Mouse (Mus musculus): Measurements from ENCODE around the gene Smoc1. TPM values are rescaled to one million over a fixed set of nuclear protein-coding genes. Genes with fewer than 3 reads are reported as not detected.

Gene Smoc1
- polyA plus RNA-seq, 1 experiment from 2014 or later, result 27.8 TPM

- Histone ChIP-seq H3K9me3 (no peaks in the 10 kb centered on the region), H3K9ac (no peak overlapping the region), H3K4me2 (no peak overlapping the region), H3K4me1 (peaks cover 12% of the 10 kb centered on the region), H3K27me3 (replicated peaks) (no peaks in the 10 kb centered on the region), H3K36me3 (replicated peaks) (no peaks in the 10 kb centered on the region), H3K4me3 (no peak overlapping the region), H3K27ac (no peak overlapping the region)
- 45% methylated on average over 10 of the region's 10 CpGs for WGBS
- no peak for ATAC-seq (replicated peaks)
Measured at GRCm38 (mm10) chr12:81144201-81144600, 117.6 kb downstream of the Smoc1 start.

GRCm38 (mm10) chr12:81146417-81147180 is 120.0 kb downstream of the Smoc1 start:
- 0 out of 2 replicates have a peak overlapping the region, but pooled peaks have one; percentile 29 for H3K27ac ChIP-seq
- no peaks in the 10 kb centered on the region for H3K36me3 ChIP-seq (replicated peaks)
- H3K27me3 ChIP-seq (replicated peaks), result no peaks in the 10 kb centered on the region
- no peak overlapping the region for H3K9ac ChIP-seq
- no peak overlapping the region for H3K4me2 ChIP-seq
- no peaks in the 10 kb centered on the region for H3K9me3 ChIP-seq
- ATAC-seq (replicated peaks), result peak; percentile 73
- WGBS, result 15% methylated on average over 10 of the region's 10 CpGs
- peaks cover 5% of the 10 kb centered on the region for H3K4me1 ChIP-seq
- H3K4me3 ChIP-seq, result no peak overlapping the region

GRCm38 (mm10) chr12:81147956-81148355 is 121.3 kb downstream of the Smoc1 start:
- Histone ChIP-seq H3K4me1 (0 out of 2 replicates have a peak, but pooled peaks cover 2% of the 10 kb centered on the region), H3K4me3 (no peak overlapping the region), H3K36me3 (replicated peaks) (no peaks in the 10 kb centered on the region), H3K9ac (no peak overlapping the region), H3K27ac (no peak overlapping the region), H3K9me3 (no peaks in the 10 kb centered on the region), H3K27me3 (replicated peaks) (no peaks in the 10 kb centered on the region), H3K4me2 (no peak overlapping the region)
- 88% methylated on average over 6 of the region's 6 CpGs for WGBS
- ATAC-seq (replicated peaks), result no peak

GRCm38 (mm10) chr12:81150917-81151316 is 124.3 kb downstream of the Smoc1 start:
- Histone ChIP-seq H3K9me3 (no peaks in the 10 kb centered on the region), H3K4me3 (no peak overlapping the region), H3K27ac (no peak overlapping the region), H3K9ac (no peak overlapping the region), H3K27me3 (replicated peaks) (no peaks in the 10 kb centered on the region), H3K4me2 (no peak overlapping the region), H3K4me1 (0 out of 2 replicates have a peak, but pooled peaks cover 2% of the 10 kb centered on the region), H3K36me3 (replicated peaks) (no peaks in the 10 kb centered on the region)
- no peak for ATAC-seq (replicated peaks)
- WGBS, result 83% methylated on average over 5 of the region's 5 CpGs

- H3K36me3 ChIP-seq (replicated peaks), result no peaks in the 10 kb centered on the region
- H3K9ac ChIP-seq, result no peak overlapping the region
- no peak overlapping the region for H3K27ac ChIP-seq
- no peaks in the 10 kb centered on the region for H3K9me3 ChIP-seq
- no peak overlapping the region for H3K4me2 ChIP-seq
- no peak overlapping the region for H3K4me3 ChIP-seq
- no peak for ATAC-seq (replicated peaks)
- 67% methylated on average over 2 of the region's 2 CpGs for WGBS
- no peaks in the 10 kb centered on the region for H3K27me3 ChIP-seq (replicated peaks)
- no peaks in the 10 kb centered on the region for H3K4me1 ChIP-seq
Measured at GRCm38 (mm10) chr12:81152082-81152481, 125.5 kb downstream of the Smoc1 start.

GRCm38 (mm10) chr12:81155675-81156074 is 129.1 kb downstream of the Smoc1 start:
- WGBS, result 88% methylated on average over 6 of the region's 6 CpGs
- no peak overlapping the region for H3K27ac ChIP-seq
- no peak for ATAC-seq (replicated peaks)
- H3K4me1 ChIP-seq, result no peaks in the 10 kb centered on the region
- H3K36me3 ChIP-seq (replicated peaks), result no peaks in the 10 kb centered on the region
- H3K9me3 ChIP-seq, result no peaks in the 10 kb centered on the region
- H3K4me3 ChIP-seq, result no peak overlapping the region
- no peaks in the 10 kb centered on the region for H3K27me3 ChIP-seq (replicated peaks)
- H3K9ac ChIP-seq, result no peak overlapping the region
- no peak overlapping the region for H3K4me2 ChIP-seq

- Histone ChIP-seq H3K27ac (no peak overlapping the region), H3K27me3 (replicated peaks) (no peaks in the 10 kb centered on the region), H3K9me3 (no peaks in the 10 kb centered on the region), H3K36me3 (replicated peaks) (no peaks in the 10 kb centered on the region), H3K9ac (no peak overlapping the region), H3K4me3 (no peak overlapping the region), H3K4me1 (no peaks in the 10 kb centered on the region), H3K4me2 (no peak overlapping the region)
- WGBS, result 92% methylated on average over 8 of the region's 8 CpGs
- no peak for ATAC-seq (replicated peaks)
Measured at GRCm38 (mm10) chr12:81156841-81157240, 130.2 kb downstream of the Smoc1 start.

GRCm38 (mm10) chr12:81159947-81160346 is 133.3 kb downstream of the Smoc1 start:
- H3K27ac ChIP-seq, result no peak overlapping the region
- no peaks in the 10 kb centered on the region for H3K9me3 ChIP-seq
- no peak overlapping the region for H3K9ac ChIP-seq
- H3K4me3 ChIP-seq, result no peak overlapping the region
- H3K36me3 ChIP-seq (replicated peaks), result no peaks in the 10 kb centered on the region
- no peak overlapping the region for H3K4me2 ChIP-seq
- ATAC-seq (replicated peaks), result no peak
- 89% methylated on average over 2 of the region's 2 CpGs for WGBS
- H3K27me3 ChIP-seq (replicated peaks), result no peaks in the 10 kb centered on the region
- no peaks in the 10 kb centered on the region for H3K4me1 ChIP-seq

GRCm38 (mm10) chr12:81160425-81160824 is 133.8 kb downstream of the Smoc1 start:
- Histone ChIP-seq H3K4me2 (no peak overlapping the region), H3K9ac (no peak overlapping the region), H3K9me3 (no peaks in the 10 kb centered on the region), H3K4me1 (no peaks in the 10 kb centered on the region), H3K36me3 (replicated peaks) (no peaks in the 10 kb centered on the region), H3K27ac (no peak overlapping the region), H3K27me3 (replicated peaks) (no peaks in the 10 kb centered on the region), H3K4me3 (no peak overlapping the region)
- no peak for ATAC-seq (replicated peaks)
- WGBS, result 93% methylated on average over 3 of the region's 3 CpGs

GRCm38 (mm10) chr12:81160831-81161230 is 134.2 kb downstream of the Smoc1 start:
- Histone ChIP-seq H3K4me1 (peaks cover 2% of the 10 kb centered on the region; the same call in 1 of the 2 replicates), H3K36me3 (replicated peaks) (no peaks in the 10 kb centered on the region), H3K4me2 (no peak overlapping the region), H3K27me3 (replicated peaks) (no peaks in the 10 kb centered on the region), H3K9me3 (no peaks in the 10 kb centered on the region), H3K9ac (no peak overlapping the region), H3K27ac (no peak overlapping the region), H3K4me3 (no peak overlapping the region)
- WGBS, result 57% methylated on average over 5 of the region's 5 CpGs
- no peak for ATAC-seq (replicated peaks)

- no peak for ATAC-seq (replicated peaks)
- H3K4me1 ChIP-seq, result peaks cover 7% of the 10 kb centered on the region; the same call in 1 of the 2 replicates
- WGBS, result 89% methylated on average over 2 of the region's 2 CpGs
Measured at GRCm38 (mm10) chr12:81161282-81161681, 134.7 kb downstream of the Smoc1 start.

GRCm38 (mm10) chr12:81163131-81163530 is 136.5 kb downstream of the Smoc1 start:
- no peak for ATAC-seq (replicated peaks)
- 68% methylated on average over 3 of the region's 3 CpGs for WGBS
- Histone ChIP-seq H3K9me3 (no peaks in the 10 kb centered on the region), H3K9ac (no peak overlapping the region), H3K4me3 (no peak overlapping the region), H3K27me3 (replicated peaks) (no peaks in the 10 kb centered on the region), H3K4me1 (peaks cover 7% of the 10 kb centered on the region; the same call in 1 of the 2 replicates), H3K27ac (no peak overlapping the region), H3K4me2 (no peak overlapping the region), H3K36me3 (replicated peaks) (no peaks in the 10 kb centered on the region)

More at GRCm38 (mm10) chr12:81161282-81161681, 134.7 kb downstream of the Smoc1 start:
- no peak overlapping the region for H3K4me3 ChIP-seq
- H3K27me3 ChIP-seq (replicated peaks), result no peaks in the 10 kb centered on the region
- H3K9ac ChIP-seq, result no peak overlapping the region
- no peak overlapping the region for H3K27ac ChIP-seq
- H3K9me3 ChIP-seq, result no peaks in the 10 kb centered on the region
- no peak overlapping the region for H3K4me2 ChIP-seq
- no peaks in the 10 kb centered on the region for H3K36me3 ChIP-seq (replicated peaks)

- ATAC-seq (replicated peaks), result no peak
- 94% methylated on average over 3 of the region's 3 CpGs for WGBS
Measured at GRCm38 (mm10) chr12:81163566-81163965, 137.0 kb downstream of the Smoc1 start.

More at GRCm38 (mm10) chr12:81163566-81163965, 137.0 kb downstream of the Smoc1 start:
- Histone ChIP-seq H3K36me3 (replicated peaks) (no peaks in the 10 kb centered on the region), H3K4me3 (no peak overlapping the region), H3K27ac (no peak overlapping the region), H3K9me3 (no peaks in the 10 kb centered on the region), H3K4me2 (no peak overlapping the region), H3K4me1 (peaks cover 7% of the 10 kb centered on the region; the same call in 1 of the 2 replicates), H3K27me3 (replicated peaks) (no peaks in the 10 kb centered on the region), H3K9ac (no peak overlapping the region)
